Mouse (Mus musculus): Measurements from ENCODE around the gene Apba1. TPM values are rescaled to one million over a fixed set of nuclear protein-coding genes. Genes with fewer than 3 reads are reported as not detected.
A peak's percentile ranks its signal among the peaks of the same experiment; 100 is the strongest.

The Apba1 gene
- total and polyA plus RNA-seq, 2 experiments = 0.16 to 0.18 TPM

DNA sequence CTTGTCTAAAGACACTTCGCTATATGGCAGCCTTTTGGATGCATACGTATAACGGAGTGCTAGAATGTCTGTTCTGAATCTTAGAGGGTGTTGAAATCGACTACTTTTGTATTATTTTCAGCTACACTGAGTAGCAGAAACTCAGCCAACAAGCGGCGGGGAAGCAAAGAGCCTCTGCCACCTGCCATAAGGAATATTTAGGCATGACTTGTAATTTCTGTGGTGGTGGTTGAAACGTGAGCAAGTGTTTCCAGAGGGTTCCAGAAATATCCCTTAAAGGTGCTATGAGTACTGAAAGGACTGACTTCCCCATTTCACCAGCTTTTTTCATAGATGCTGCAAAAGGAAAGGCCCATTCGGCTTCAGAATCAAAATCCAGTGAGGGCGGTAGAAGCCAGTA lies 107.4 kb downstream of the Apba1 start:
- Histone ChIP-seq H3K27me3 (ENCODE audit: control insufficient read depth, insufficient read depth, low read length) (peaks cover 2% of the 10 kb centered on the region; the same call in 1 of the 2 replicates), H3K9ac (ENCODE audit: low read depth, low read length) (no peak overlapping the region), H3K27ac (replicated peaks; ENCODE audit: insufficient read depth, low read depth, low read length) (no peak overlapping the region), H3K79me2 (ENCODE audit: control insufficient read depth, insufficient read depth, low read length) (no peaks in the 10 kb centered on the region), H3K36me3 (ENCODE audit: control insufficient read depth, insufficient read depth, low read length) (no peaks in the 10 kb centered on the region), H3K4me3 (ENCODE audit: insufficient read depth, low read depth, low read length) (no peak overlapping the region), H3K4me1 (ENCODE audit: control insufficient read depth, insufficient read depth, low read length) (no peaks in the 10 kb centered on the region)
- no peak for DNase-seq (ENCODE audit: extremely low read depth, low read depth, low spot score)
- TF ChIP-seq CTCF (IDR thresholded peaks at IDR 0.05; ENCODE audit: low read depth, low read length) (no peak), POLR2A (IDR thresholded peaks at IDR 0.05; ENCODE audit: extremely low read depth, insufficient read depth, low read length) (no peak)
- WGBS = 86% methylated on average over 9 of the region's 9 CpGs

DNA sequence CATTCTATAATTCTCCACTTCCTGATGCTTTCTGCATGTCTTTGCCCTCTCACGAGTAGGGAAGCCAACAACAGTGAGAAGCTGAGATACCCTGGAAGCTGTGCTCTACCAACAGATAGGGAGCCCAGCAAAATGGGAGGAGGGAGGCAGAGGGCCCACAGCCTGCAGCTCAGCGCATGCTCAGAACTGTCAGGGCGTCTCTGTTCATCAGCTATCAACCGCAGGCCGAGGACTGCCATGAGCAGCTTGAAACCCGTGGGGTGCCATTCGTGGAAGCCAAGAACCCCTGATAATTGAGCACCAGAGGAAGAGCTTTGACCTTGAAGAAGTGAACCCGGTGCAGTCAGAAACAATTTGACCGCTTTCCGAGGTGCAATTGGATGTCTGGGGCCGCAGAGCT lies 108.4 kb downstream of the Apba1 start:
- Histone ChIP-seq H3K79me2 (ENCODE audit: control insufficient read depth, insufficient read depth, low read length) (no peaks in the 10 kb centered on the region), H3K4me3 (ENCODE audit: insufficient read depth, low read depth, low read length) (no peak overlapping the region), H3K27me3 (ENCODE audit: control insufficient read depth, insufficient read depth, low read length) (peaks cover 6% of the 10 kb centered on the region; the same call in 1 of the 2 replicates), H3K4me1 (ENCODE audit: control insufficient read depth, insufficient read depth, low read length) (no peaks in the 10 kb centered on the region), H3K27ac (replicated peaks; ENCODE audit: insufficient read depth, low read depth, low read length) (no peak overlapping the region), H3K36me3 (ENCODE audit: control insufficient read depth, insufficient read depth, low read length) (no peaks in the 10 kb centered on the region), H3K9ac (ENCODE audit: low read depth, low read length) (no peak overlapping the region)
- TF ChIP-seq CTCF (IDR thresholded peaks at IDR 0.05; ENCODE audit: low read depth, low read length) (no peak), POLR2A (IDR thresholded peaks at IDR 0.05; ENCODE audit: extremely low read depth, insufficient read depth, low read length) (no peak)
- 78% methylated on average over 11 of the region's 11 CpGs for WGBS
- DNase-seq (ENCODE audit: extremely low read depth, low read depth, low spot score) = no peak

GRCm38 (mm10) chr19:23867589-23867988 lies 108.9 kb downstream of the Apba1 start:
- no peak for DNase-seq (ENCODE audit: extremely low read depth, low read depth, low spot score)
- Histone ChIP-seq H3K79me2 (ENCODE audit: control insufficient read depth, insufficient read depth, low read length) (no peaks in the 10 kb centered on the region), H3K27ac (replicated peaks; ENCODE audit: insufficient read depth, low read depth, low read length) (no peak overlapping the region), H3K27me3 (ENCODE audit: control insufficient read depth, insufficient read depth, low read length) (peaks cover 8% of the 10 kb centered on the region; the same call in 1 of the 2 replicates), H3K4me3 (ENCODE audit: insufficient read depth, low read depth, low read length) (no peak overlapping the region), H3K36me3 (ENCODE audit: control insufficient read depth, insufficient read depth, low read length) (no peaks in the 10 kb centered on the region), H3K4me1 (ENCODE audit: control insufficient read depth, insufficient read depth, low read length) (no peaks in the 10 kb centered on the region), H3K9ac (ENCODE audit: low read depth, low read length) (no peak overlapping the region)
- 82% methylated on average over 7 of the region's 7 CpGs for WGBS
- TF ChIP-seq CTCF (IDR thresholded peaks at IDR 0.05; ENCODE audit: low read depth, low read length) = no peak
- TF ChIP-seq POLR2A (IDR thresholded peaks at IDR 0.05; ENCODE audit: extremely low read depth, insufficient read depth, low read length) = no peak

DNA sequence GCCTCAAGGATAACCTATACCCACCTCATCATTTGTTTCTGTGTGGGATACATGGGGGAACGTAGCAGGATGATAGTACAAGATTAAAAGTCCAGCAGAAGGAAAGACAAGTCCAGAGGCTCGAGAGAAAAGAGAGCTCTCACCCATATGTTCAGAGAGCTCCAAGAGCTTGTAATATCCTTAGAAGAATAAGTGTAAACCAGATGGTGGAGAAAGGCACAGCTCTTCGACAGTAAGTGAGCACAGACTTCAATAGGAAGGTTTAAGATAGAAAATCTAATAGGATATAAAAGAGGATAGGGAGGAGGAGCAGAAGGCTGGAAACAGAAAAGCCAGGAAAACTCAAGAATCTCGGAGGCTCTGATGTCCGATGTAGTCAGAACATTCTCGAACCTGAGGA lies 115.8 kb downstream of the Apba1 start:
- Histone ChIP-seq H3K36me3 (ENCODE audit: control insufficient read depth, insufficient read depth, low read length) (no peaks in the 10 kb centered on the region), H3K9ac (ENCODE audit: low read depth, low read length) (no peak overlapping the region), H3K4me1 (ENCODE audit: control insufficient read depth, insufficient read depth, low read length) (no peaks in the 10 kb centered on the region; the same call in 1 of the 2 replicates), H3K27me3 (ENCODE audit: control insufficient read depth, insufficient read depth, low read length) (peaks cover 13% of the 10 kb centered on the region; the same call in 1 of the 2 replicates), H3K79me2 (ENCODE audit: control insufficient read depth, insufficient read depth, low read length) (no peaks in the 10 kb centered on the region), H3K27ac (replicated peaks; ENCODE audit: insufficient read depth, low read depth, low read length) (no peak overlapping the region), H3K4me3 (ENCODE audit: insufficient read depth, low read depth, low read length) (no peak overlapping the region)
- no peak for TF ChIP-seq CTCF (IDR thresholded peaks at IDR 0.05; ENCODE audit: low read depth, low read length)
- TF ChIP-seq POLR2A (IDR thresholded peaks at IDR 0.05; ENCODE audit: extremely low read depth, insufficient read depth, low read length) = no peak
- WGBS = 80% methylated on average over 6 of the region's 6 CpGs
- DNase-seq (ENCODE audit: extremely low read depth, low read depth, low spot score) = no peak

DNA sequence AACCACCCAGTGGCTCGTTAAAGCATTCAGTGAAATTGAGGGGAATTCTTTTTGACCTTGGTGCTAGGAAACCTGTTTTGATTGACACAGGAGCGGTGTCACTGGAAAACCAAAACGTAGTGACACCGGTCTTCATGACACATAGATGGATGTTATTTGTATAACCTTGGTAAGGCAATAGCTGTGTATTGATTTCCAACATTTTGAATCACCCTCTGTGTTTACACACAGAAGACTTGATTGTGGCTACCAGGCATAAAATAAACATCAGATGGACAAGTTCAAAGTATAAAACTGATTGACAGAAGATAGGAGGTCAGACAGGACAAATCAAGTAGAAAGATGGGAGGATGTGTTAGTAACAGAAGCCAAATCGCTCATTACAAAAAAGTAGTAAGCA lies 117.1 kb downstream of the Apba1 start:
- H3K27ac ChIP-seq (replicated peaks; ENCODE audit: insufficient read depth, low read depth, low read length) = no peak overlapping the region
- DNase-seq (ENCODE audit: extremely low read depth, low read depth, low spot score) = peak; percentile 80
- no peak overlapping the region for H3K9ac ChIP-seq (ENCODE audit: low read depth, low read length)
- peaks cover 16% of the 10 kb centered on the region for H3K27me3 ChIP-seq (ENCODE audit: control insufficient read depth, insufficient read depth, low read length)
- TF ChIP-seq CTCF (IDR thresholded peaks at IDR 0.05; ENCODE audit: low read depth, low read length) (no peak), POLR2A (IDR thresholded peaks at IDR 0.05; ENCODE audit: extremely low read depth, insufficient read depth, low read length) (no peak)
- H3K4me3 ChIP-seq (ENCODE audit: insufficient read depth, low read depth, low read length) = no peak overlapping the region
- no peaks in the 10 kb centered on the region; the same call in 1 of the 2 replicates for H3K4me1 ChIP-seq (ENCODE audit: control insufficient read depth, insufficient read depth, low read length)
- H3K36me3 ChIP-seq (ENCODE audit: control insufficient read depth, insufficient read depth, low read length) = no peaks in the 10 kb centered on the region
- whole genome bisulfite sequencing = 23% methylated on average over 5 of the region's 5 CpGs
- H3K79me2 ChIP-seq (ENCODE audit: control insufficient read depth, insufficient read depth, low read length) = no peaks in the 10 kb centered on the region

- Histone ChIP-seq H3K9ac (ENCODE audit: low read depth, low read length) (no peak overlapping the region), H3K4me1 (ENCODE audit: control insufficient read depth, insufficient read depth, low read length) (no peaks in the 10 kb centered on the region; the same call in 1 of the 2 replicates), H3K4me3 (ENCODE audit: insufficient read depth, low read depth, low read length) (no peak overlapping the region), H3K27me3 (ENCODE audit: control insufficient read depth, insufficient read depth, low read length) (peaks cover 11% of the 10 kb centered on the region), H3K36me3 (ENCODE audit: control insufficient read depth, insufficient read depth, low read length) (no peaks in the 10 kb centered on the region), H3K27ac (replicated peaks; ENCODE audit: insufficient read depth, low read depth, low read length) (no peak overlapping the region), H3K79me2 (ENCODE audit: control insufficient read depth, insufficient read depth, low read length) (no peaks in the 10 kb centered on the region)
- TF ChIP-seq POLR2A (IDR thresholded peaks at IDR 0.05; ENCODE audit: extremely low read depth, insufficient read depth, low read length) = no peak
- TF ChIP-seq CTCF (IDR thresholded peaks at IDR 0.05; ENCODE audit: low read depth, low read length) = no peak
- 74% methylated on average over 7 of the region's 7 CpGs for WGBS
- no peak for DNase-seq (ENCODE audit: extremely low read depth, low read depth, low spot score)
Measured at GRCm38 (mm10) chr19:23879862-23880261, 121.2 kb downstream of the Apba1 start.

Measured in liver, adult 2 months (tissue).